Mouse (Mus musculus): ENCODE results near the gene Dmbx1. TPM values are rescaled to one million over a fixed set of nuclear protein-coding genes. Genes with fewer than 3 reads are reported as not detected.

Dmbx1 gene
- polyA plus RNA-seq, 1 experiment from 2014 or later = not detected

DNA sequence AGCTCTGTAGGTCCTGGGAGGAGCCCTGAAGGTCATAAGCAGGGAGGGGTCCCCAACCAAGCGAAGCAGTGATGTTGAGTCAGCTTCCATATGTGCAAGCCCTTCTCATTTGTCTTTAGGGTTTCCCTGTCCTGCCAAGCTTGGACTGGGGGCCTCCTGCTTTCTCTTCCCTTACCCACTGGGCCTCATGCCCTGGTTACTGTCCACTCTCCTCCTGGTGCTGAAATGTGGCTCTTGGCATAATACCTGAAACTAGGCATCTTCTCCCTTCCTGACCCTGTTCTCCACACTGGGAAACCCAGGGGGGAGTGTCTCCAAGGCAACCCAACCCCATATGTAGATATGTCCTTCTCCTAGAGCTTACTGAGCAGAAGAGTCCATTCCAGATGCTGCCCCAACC, 52.9 kb downstream of the Dmbx1 start:
- no peak overlapping the region for H3K4me3 ChIP-seq
- no peaks in the 10 kb centered on the region for H3K9me3 ChIP-seq (replicated peaks)
- H3K27me3 ChIP-seq (replicated peaks) = peaks cover 79% of the 10 kb centered on the region
- H3K9ac ChIP-seq = no peak overlapping the region
- H3K27ac ChIP-seq (ENCODE audit: poor library complexity, severe bottlenecking) = no peak overlapping the region
- H3K36me3 ChIP-seq = no peaks in the 10 kb centered on the region
- WGBS = 50% methylated on average over 1 of the region's 1 CpGs
- peaks cover 10% of the 10 kb centered on the region; the same call in 1 of the 2 replicates for H3K4me1 ChIP-seq (replicated peaks)
- no peak for ATAC-seq (ENCODE audit: insufficient number of reproducible peaks, low FRiP score)
- H3K4me2 ChIP-seq = no peak overlapping the region

DNA sequence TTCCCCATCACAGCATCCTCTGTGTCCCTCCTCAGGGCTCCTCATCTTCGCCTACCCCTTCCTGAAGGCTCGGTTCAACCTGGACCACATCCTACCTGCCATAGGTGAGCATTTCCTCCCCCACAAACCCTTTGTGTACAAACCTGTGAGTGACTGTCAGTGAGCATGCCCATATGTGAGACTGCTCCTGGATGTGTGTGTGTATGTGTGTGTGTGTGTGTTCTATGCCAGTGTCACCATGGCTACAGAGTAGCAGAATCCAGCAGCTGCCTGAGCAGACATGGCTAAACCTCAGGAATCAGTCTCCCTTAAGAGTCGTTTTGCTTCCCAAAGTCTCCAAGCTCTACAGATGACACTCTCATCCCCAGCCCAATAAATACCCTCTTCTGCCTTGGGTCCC, 53.9 kb downstream of the Dmbx1 start:
- Histone ChIP-seq H3K27ac (ENCODE audit: poor library complexity, severe bottlenecking) (no peak overlapping the region), H3K4me2 (no peak overlapping the region), H3K27me3 (replicated peaks) (peaks cover 78% of the 10 kb centered on the region), H3K36me3 (no peaks in the 10 kb centered on the region), H3K4me3 (no peak overlapping the region), H3K9me3 (replicated peaks) (no peaks in the 10 kb centered on the region), H3K4me1 (replicated peaks) (peaks cover 9% of the 10 kb centered on the region; the same call in 1 of the 2 replicates), H3K9ac (no peak overlapping the region)
- 71% methylated on average over 3 of the region's 3 CpGs for WGBS
- ATAC-seq (ENCODE audit: insufficient number of reproducible peaks, low FRiP score) = no peak

DNA sequence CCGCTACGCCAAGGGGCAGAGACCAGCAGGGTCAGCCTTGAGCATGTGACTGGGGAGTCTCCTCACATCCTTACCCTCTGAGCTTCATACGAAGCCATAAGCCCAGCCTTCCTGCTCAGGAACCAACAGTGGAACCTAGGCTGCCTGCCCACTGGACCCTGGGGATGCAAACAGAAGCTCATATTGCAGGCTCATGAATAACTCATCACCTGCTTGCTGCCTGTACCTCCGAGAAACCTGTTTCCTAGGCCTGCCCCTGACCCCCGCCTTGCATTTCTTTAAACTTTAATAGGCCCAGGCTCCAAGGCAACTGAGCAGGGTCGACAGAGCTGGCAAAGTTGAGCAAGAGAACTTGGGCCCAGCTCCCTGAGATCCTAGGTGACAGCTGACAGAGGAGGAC, 55.7 kb downstream of the Dmbx1 start, which contains the start of gene Kncn:
Gene Kncn (plus strand): TSS at position 379 of the 400 bp plus-strand sequence.
- Histone ChIP-seq H3K4me3 (no peak within 1 kb of the TSS), H3K4me2 (no peak within 1 kb of the TSS), H3K36me3 (no peaks in the 10 kb centered on the region), H3K4me1 (replicated peaks) (no peaks in the 10 kb centered on the region), H3K27ac (ENCODE audit: poor library complexity, severe bottlenecking) (no peak within 1 kb of the TSS), H3K9me3 (replicated peaks) (no peaks in the 10 kb centered on the region), H3K9ac (no peak within 1 kb of the TSS), H3K27me3 (replicated peaks) (peaks cover 62% of the 10 kb centered on the region)
- ATAC-seq (ENCODE audit: insufficient number of reproducible peaks, low FRiP score) = no peak
- WGBS = 64% methylated on average over 6 of the region's 6 CpGs

DNA sequence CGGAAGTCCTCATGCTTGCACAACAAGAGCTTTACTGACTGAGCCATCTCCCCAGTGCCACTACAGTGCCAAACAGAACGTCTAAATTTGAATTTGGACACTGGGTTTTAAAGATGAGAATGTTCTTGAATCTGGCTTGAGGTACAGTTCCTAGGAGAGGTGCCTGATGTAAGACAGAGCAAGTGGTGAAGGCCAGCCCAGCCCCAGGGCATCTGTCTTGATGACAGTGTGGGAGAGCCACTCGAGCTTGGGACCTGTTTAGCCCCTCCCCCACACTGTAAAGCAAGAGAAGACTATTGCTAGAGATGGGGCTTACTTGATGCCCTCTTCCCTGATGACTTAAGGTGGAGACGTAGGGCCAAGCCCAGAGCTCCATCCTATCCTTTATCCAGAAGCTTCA, 57.5 kb downstream of the Dmbx1 start:
- Histone ChIP-seq H3K27me3 (replicated peaks) (peaks cover 49% of the 10 kb centered on the region), H3K9ac (no peak overlapping the region), H3K4me2 (no peak overlapping the region), H3K4me3 (no peak overlapping the region), H3K27ac (ENCODE audit: poor library complexity, severe bottlenecking) (no peak overlapping the region), H3K36me3 (no peaks in the 10 kb centered on the region), H3K4me1 (replicated peaks) (peaks cover 11% of the 10 kb centered on the region), H3K9me3 (replicated peaks) (no peaks in the 10 kb centered on the region)
- 58% methylated on average over 4 of the region's 4 CpGs for WGBS
- ATAC-seq (ENCODE audit: insufficient number of reproducible peaks, low FRiP score) = no peak

DNA sequence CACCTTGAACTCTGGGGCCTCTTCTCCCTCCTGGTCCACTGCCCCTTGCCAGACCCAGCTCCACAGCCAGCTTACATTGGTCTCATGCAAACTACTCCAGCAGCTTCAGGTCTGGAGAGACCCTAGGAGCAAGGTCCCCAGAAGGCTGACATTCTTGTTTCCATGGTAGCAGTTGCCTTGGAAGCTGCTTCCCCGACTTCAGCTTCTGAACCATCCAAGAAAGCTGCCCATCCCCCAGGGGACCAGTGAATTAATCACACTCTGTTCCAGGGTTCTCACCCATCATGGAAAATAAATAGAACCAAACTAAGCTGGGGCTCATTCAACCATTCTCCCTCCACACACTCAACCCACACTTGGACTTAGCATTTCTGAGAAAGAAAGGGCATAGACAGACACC, 58.5 kb downstream of the Dmbx1 start:
- Histone ChIP-seq H3K27me3 (replicated peaks) (peaks cover 43% of the 10 kb centered on the region), H3K4me2 (no peak overlapping the region), H3K9ac (no peak overlapping the region), H3K27ac (ENCODE audit: poor library complexity, severe bottlenecking) (no peak overlapping the region), H3K4me1 (replicated peaks) (peaks cover 11% of the 10 kb centered on the region), H3K36me3 (peaks cover 4% of the 10 kb centered on the region; the same call in 1 of the 2 replicates), H3K4me3 (no peak overlapping the region), H3K9me3 (replicated peaks) (no peaks in the 10 kb centered on the region)
- WGBS = 44% methylated on average over 1 of the region's 1 CpGs
- no peak for ATAC-seq (ENCODE audit: insufficient number of reproducible peaks, low FRiP score)

DNA sequence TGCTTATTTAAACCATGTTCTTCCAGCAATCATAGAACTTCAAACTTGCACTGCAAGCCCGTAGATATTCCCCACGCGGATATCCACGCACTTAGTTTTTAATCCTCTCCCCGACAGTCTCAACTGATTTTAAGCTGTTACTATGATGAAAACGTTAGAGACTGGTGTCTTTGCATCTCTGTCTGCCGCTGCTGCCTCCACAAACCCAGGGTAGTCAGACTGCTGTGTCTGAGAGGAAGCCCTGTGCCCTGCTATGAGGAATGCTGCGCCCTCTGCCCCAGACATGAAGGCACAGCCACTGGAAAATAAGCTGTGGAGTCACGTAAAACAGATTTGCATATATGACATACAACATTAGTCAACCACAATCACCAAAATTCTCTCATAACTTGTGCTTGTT, 60.9 kb downstream of the Dmbx1 start:
- no peak for ATAC-seq (ENCODE audit: insufficient number of reproducible peaks, low FRiP score)

DNA sequence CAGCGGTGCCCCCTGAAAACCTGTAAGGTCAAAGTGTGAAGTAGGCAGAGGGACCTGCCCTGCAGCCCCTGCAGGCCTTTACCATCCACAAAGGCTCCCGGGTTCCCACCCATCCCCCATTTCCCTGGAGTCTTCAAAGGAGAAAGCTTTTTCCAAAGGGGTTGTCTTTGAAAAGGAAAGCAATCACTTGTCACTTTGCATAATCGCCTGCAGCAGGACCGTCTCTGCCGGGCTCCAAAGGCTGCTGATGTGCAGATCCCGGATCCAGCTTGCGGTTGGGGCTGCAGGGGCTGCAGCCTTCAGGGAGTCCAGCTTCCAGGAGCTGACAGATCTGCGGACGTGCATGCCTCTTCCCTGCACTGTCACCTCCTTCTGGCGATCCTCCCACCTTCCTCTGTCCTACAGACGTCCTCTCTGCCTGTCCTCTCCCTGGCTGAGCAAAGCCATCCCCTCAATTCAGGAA, 61.5 kb downstream of the Dmbx1 start:
- H3K4me1 ChIP-seq (replicated peaks) = peaks cover 11% of the 10 kb centered on the region
- peaks cover 30% of the 10 kb centered on the region for H3K36me3 ChIP-seq
- H3K27ac ChIP-seq (ENCODE audit: poor library complexity, severe bottlenecking) = no peak overlapping the region
- no peak overlapping the region for H3K9ac ChIP-seq
- WGBS = 6% methylated on average over 11 of the region's 11 CpGs
- H3K4me3 ChIP-seq = no peak overlapping the region
- H3K27me3 ChIP-seq (replicated peaks) = peaks cover 17% of the 10 kb centered on the region; the same call in 1 of the 2 replicates
- H3K4me2 ChIP-seq = peak overlapping the region; percentile 55
- H3K9me3 ChIP-seq (replicated peaks) = no peaks in the 10 kb centered on the region
- ATAC-seq (ENCODE audit: insufficient number of reproducible peaks, low FRiP score) = peak; percentile 53; the same call in 1 of the 2 replicates

More for the DNA sequence above, 60.9 kb downstream of the Dmbx1 start:
- H3K9ac ChIP-seq = no peak overlapping the region
- 48% methylated on average over 9 of the region's 9 CpGs for WGBS
- H3K4me2 ChIP-seq = peak overlapping the region; percentile 55; the same call in 1 of the 2 replicates
- no peak overlapping the region for H3K27ac ChIP-seq (ENCODE audit: poor library complexity, severe bottlenecking)
- H3K4me1 ChIP-seq (replicated peaks) = peaks cover 11% of the 10 kb centered on the region
- no peak overlapping the region for H3K4me3 ChIP-seq
- peaks cover 26% of the 10 kb centered on the region for H3K36me3 ChIP-seq
- no peaks in the 10 kb centered on the region for H3K9me3 ChIP-seq (replicated peaks)
- peaks cover 23% of the 10 kb centered on the region; the same call in 1 of the 2 replicates for H3K27me3 ChIP-seq (replicated peaks)

DNA sequence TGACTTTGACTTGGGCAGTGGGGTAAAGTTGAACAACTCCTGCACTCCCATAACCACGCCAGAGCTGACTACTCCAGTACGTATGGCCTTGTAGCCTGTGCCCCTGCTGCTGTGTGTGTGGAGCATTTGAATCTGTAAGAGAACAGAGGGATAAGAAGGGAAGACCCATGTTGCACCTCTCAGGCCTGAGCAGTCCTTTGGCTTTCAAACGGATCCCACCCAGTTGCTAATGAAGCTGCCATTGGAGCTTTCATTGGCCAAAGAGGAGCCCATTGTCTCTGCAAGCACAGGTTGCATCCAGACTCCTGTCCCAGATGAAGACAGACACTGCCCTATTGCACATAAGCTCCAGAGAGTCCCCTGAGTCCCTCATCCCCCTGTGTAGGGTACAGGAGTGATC, 66.5 kb downstream of the Dmbx1 start:
- no peak overlapping the region for H3K4me3 ChIP-seq
- H3K4me2 ChIP-seq = no peak overlapping the region
- H3K27me3 ChIP-seq (replicated peaks) = peaks cover 4% of the 10 kb centered on the region; the same call in 1 of the 2 replicates
- H3K4me1 ChIP-seq (replicated peaks) = peaks cover 8% of the 10 kb centered on the region
- no peak overlapping the region for H3K27ac ChIP-seq (ENCODE audit: poor library complexity, severe bottlenecking)
- no peak for ATAC-seq (ENCODE audit: insufficient number of reproducible peaks, low FRiP score)
- no peak overlapping the region for H3K9ac ChIP-seq
- 82% methylated on average over 3 of the region's 3 CpGs for WGBS
- H3K9me3 ChIP-seq (replicated peaks) = no peaks in the 10 kb centered on the region
- peaks cover 41% of the 10 kb centered on the region for H3K36me3 ChIP-seq

DNA sequence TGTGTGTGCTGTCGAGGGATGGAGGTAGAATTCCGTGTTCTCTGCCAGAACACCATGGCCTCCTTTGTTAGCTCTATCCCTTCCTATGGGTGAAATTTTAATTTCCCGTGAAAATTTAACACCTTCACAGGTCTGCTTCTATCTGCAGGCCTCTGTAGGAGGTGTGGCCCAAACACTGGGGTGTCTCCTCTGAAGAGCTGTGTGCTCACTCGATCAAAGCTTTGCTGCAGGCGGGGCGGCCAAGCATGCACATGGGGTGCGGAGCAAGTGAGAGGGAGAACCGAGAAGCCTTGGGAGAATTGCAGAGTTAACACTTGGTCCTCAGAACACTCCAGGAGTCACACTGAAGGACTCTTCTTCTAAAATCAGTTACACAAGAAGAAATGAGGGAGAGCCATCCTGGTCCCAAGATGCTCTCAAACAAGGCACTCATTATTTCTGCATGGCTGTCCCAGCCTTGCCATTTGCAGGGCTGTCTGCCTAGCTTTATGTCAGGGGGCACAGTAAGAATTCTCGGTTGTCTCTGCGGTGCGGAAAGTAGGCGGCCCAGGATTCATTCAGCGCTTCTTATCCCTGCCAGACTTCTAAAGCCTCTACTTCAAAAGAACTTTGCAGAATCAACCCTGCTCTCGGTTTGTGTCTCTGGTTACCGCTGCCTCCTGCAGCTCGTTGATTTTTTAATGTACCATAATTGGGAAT, 70.1 kb downstream of the Dmbx1 start:
- no peak for ATAC-seq (ENCODE audit: insufficient number of reproducible peaks, low FRiP score)
- Histone ChIP-seq H3K4me3 (no peak overlapping the region), H3K4me1 (replicated peaks) (no peaks in the 10 kb centered on the region), H3K4me2 (no peak overlapping the region), H3K9ac (no peak overlapping the region), H3K27me3 (replicated peaks) (no peaks in the 10 kb centered on the region), H3K9me3 (replicated peaks) (no peaks in the 10 kb centered on the region), H3K36me3 (peaks cover 40% of the 10 kb centered on the region), H3K27ac (ENCODE audit: poor library complexity, severe bottlenecking) (no peak overlapping the region)
- WGBS = 43% methylated on average over 16 of the region's 16 CpGs

Other genes starting within 250 kb of the Dmbx1 start
- 34.2 and 37.4 TPM in 2 replicates for gene Efcab14, start 202.2 kb downstream of the Dmbx1 start, polyA plus RNA-seq (2016; fragmentation: Nextera tagmentation; extraction: Ambion mirVana)
- gene Tex38, start 158.9 kb downstream of the Dmbx1 start, polyA plus RNA-seq (2016; fragmentation: Nextera tagmentation; extraction: Ambion mirVana) = 0.22 and 0.24 TPM in 2 replicates
- gene Atpaf1, start 155.1 kb downstream of the Dmbx1 start, polyA plus RNA-seq (2016; fragmentation: Nextera tagmentation; extraction: Ambion mirVana) = 69.9 and 73.5 TPM in 2 replicates
- gene Mob3c, start 111.8 kb downstream of the Dmbx1 start, polyA plus RNA-seq (2016; fragmentation: Nextera tagmentation; extraction: Ambion mirVana) = 6.7 TPM in 2 replicates
- gene Mknk1, start 100.7 kb downstream of the Dmbx1 start, polyA plus RNA-seq (2016; fragmentation: Nextera tagmentation; extraction: Ambion mirVana) = 20.1 and 21.6 TPM in 2 replicates
- gene Kncn, start 55.5 kb downstream of the Dmbx1 start, polyA plus RNA-seq (2016; fragmentation: Nextera tagmentation; extraction: Ambion mirVana) = not detected in 2 replicates
- not detected in 2 replicates for gene 6430628N08Rik, start 49.3 kb downstream of the Dmbx1 start, polyA plus RNA-seq (2016; fragmentation: Nextera tagmentation; extraction: Ambion mirVana)
- gene Faah, start 78.0 kb upstream of the Dmbx1 start, polyA plus RNA-seq (2016; fragmentation: Nextera tagmentation; extraction: Ambion mirVana) = 1.3 and 1.5 TPM in 2 replicates
- gene Nsun4, start 114.0 kb upstream of the Dmbx1 start, polyA plus RNA-seq (2016; fragmentation: Nextera tagmentation; extraction: Ambion mirVana) = 24.9 and 28.8 TPM in 2 replicates
- gene Uqcrh, start 135.1 kb upstream of the Dmbx1 start, polyA plus RNA-seq (2016; fragmentation: Nextera tagmentation; extraction: Ambion mirVana) = 868 and 885 TPM in 2 replicates
- 60.2 and 63.3 TPM in 2 replicates for gene Lrrc41, start 135.3 kb upstream of the Dmbx1 start, polyA plus RNA-seq (2016; fragmentation: Nextera tagmentation; extraction: Ambion mirVana)
- 25.1 and 25.9 TPM in 2 replicates for gene Rad54l, start 183.8 kb upstream of the Dmbx1 start, polyA plus RNA-seq (2016; fragmentation: Nextera tagmentation; extraction: Ambion mirVana)
- gene Pomgnt1, start 183.9 kb upstream of the Dmbx1 start, polyA plus RNA-seq (2016; fragmentation: Nextera tagmentation; extraction: Ambion mirVana) = 71.5 and 74.8 TPM in 2 replicates
- 2.3 and 2.6 TPM in 2 replicates for gene Lurap1, start 211.4 kb upstream of the Dmbx1 start, polyA plus RNA-seq (2016; fragmentation: Nextera tagmentation; extraction: Ambion mirVana)
- not detected in 2 replicates for gene Tspan1, start 227.7 kb upstream of the Dmbx1 start, polyA plus RNA-seq (2016; fragmentation: Nextera tagmentation; extraction: Ambion mirVana)
- not detected in 2 replicates for gene 1700042G07Rik, start 233.4 kb upstream of the Dmbx1 start, polyA plus RNA-seq (2016; fragmentation: Nextera tagmentation; extraction: Ambion mirVana)
- gene Gm49337, start 233.5 kb upstream of the Dmbx1 start, polyA plus RNA-seq (2016; fragmentation: Nextera tagmentation; extraction: Ambion mirVana) = not detected in 2 replicates

All from heart, embryonic 12.5 days (tissue).